Mouse (Mus musculus) retina, embryonic 14.5 days (tissue): ENCODE data around the gene 1700013G24Rik.

ENCODE experiments used
- DNase-seq: peaks from one replicate; pipeline ENCODE4 v3.0.0-alpha.2; 2015; ENCODE audit warnings: low spot score

1700013G24Rik gene

DNA sequence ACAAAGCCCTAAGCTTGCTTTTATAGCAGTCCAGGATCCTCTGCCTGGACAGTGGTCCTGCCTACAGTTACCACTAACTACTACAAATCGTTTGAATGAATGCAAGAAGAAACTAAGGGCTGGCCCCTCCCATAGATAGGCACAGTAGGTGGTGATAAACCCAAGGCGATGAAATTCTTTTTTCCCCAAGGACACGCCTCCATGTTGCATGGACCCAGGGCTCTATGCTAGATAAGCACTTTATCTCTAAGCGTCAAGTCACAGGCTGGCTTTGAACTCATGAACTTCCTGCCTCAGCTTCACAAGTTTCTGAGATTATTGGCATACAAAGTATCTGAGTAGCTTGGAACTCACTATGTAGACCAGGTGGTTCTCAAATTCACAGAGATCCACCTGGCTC, 4.2 kb downstream of the 1700013G24Rik start:
- DNase-seq: no peak

DNA sequence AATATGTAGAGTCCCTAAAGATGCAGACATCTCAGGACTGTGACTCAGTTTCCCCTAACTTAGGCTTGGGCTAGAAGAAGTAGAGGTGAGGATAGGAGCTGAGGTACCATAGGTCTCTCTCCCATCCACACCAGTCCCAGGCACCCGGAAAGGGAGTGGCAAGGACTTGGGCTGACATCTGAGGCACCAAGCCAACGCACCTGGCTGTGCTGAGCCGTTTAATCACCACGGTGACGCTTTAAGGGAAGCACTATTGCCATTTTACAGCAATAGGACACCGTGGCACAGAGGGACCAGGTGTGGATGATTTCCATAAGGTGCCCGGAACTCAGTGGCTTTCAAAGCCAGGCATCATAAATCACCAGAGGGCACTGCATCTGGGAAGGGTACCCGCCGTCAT, 5.2 kb downstream of the 1700013G24Rik start:
- DNase-seq: no peak

DNA sequence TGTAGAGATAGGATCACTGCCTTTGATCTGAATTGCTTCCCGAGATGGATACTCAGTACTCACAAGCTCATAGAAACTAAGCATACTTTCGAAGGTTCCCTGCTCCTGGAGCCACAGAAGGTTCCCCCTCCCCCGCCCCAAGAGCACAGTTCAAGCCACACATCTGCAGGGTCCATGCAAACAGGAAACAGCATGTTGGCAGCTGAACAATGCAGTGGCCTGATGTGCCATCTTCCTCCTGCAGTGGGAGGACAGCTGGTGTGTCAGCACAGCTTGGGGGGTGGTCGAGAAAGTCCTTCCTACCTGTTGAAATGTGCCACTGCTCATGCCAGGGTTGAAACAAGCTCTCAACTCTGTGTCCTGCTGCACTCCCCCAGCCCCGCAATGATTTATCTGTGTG, 5.8 kb downstream of the 1700013G24Rik start:
- no peak for DNase-seq

DNA sequence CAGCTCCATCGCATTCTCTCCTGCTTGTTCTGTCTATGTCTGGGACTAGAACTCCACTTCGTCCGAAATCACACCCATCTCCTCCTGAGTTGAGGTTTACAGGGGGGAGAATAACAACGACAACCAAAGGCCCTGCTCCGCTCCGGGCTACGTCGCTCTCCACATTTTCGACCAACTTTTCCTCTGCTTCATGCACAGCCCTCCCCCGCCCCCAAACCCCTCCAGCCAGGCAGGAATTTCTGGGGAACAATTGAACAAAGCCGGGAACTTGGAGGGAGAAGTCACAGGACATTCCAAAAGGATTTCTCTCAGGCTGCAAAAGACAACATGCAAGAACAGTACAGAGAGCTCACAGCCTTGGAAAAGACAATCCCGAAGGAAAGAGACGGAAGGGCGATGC, 7.6 kb downstream of the 1700013G24Rik start:
- no peak for DNase-seq

DNA sequence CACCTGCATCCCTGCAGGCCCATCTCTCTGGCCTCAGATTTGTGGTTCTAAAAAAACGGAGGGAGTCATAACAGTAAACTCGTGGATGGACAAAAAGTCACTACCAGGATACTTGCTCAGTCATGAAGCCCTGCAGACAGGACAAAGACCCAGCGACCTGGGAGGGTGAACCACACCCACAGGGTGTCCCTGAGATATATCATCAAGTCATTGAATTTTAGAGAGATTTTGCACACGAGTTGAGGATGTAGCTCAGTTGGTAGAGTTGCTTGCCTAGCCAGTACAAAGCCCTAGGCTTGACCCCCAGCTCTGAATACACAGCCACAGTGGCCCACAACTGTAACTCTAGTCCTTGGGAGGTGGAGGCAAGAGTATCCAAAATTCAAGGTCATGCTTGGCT, 8.1 kb downstream of the 1700013G24Rik start:
- no peak for DNase-seq

DNA sequence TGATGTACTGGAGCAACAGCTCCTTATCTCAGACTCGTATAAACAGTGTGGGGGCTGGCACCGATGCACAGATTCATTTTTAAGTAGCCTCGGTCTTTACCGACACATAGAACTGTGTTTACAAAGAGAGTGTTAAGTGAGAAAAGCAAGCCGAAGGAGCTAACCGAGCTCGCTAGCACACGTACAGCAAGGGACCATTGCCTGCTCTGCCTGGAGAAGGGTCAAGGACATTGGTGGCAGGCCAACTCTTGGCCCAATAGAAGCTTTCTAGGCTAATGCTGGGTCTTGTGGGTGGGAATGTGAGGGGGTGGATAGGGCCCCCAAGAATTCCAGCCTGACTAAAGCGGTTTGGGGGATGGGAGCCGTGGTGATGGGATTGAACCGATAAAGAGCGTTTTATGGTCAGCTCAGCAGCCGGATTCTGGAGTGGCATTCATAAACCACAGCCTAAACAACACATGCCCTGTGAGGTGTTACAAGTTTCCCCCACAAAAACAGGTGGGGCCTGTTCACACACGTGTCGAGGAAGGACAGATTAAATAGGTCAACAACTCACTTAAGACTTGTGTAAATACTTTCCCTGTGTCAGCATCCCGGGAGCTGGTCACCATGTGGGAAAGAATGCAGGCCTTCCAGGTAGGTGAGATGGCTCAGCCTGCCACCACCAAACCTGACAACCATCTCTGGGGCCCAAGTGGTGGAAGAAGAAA, 9.1 kb downstream of the 1700013G24Rik start:
- DNase-seq: no peak

DNA sequence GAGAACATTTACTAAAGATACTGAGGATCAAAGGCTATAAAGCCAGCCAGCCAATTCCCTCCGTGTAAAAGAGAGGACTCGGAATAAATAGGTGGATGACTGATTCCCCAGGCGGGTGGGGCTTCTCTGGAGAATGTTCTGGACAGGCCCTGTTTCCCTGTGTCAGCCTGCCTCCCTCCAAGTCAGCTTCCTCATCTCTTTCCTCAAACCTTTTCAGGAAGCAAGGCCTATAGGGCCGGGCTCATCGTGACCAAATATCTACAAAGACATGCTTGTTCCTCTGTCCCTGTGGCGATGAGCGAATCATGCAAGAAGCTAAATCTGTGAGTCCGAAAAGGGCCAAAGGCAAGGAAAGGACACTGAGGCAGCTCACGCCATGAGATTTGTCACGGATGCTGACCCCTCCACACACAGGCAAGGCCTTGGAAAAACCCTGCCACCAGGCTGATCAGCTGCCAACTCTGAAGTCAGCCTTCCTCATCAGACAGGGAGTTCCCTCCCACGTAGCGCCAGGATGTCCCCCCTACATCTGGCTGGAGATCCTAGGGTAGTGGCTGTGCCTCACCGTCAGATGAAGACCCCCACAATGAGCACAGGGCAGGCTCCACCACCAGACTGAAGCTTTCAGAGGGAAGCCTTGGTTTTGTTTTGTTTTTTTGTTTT, 12.2 kb downstream of the 1700013G24Rik start:
- no peak for DNase-seq

DNA sequence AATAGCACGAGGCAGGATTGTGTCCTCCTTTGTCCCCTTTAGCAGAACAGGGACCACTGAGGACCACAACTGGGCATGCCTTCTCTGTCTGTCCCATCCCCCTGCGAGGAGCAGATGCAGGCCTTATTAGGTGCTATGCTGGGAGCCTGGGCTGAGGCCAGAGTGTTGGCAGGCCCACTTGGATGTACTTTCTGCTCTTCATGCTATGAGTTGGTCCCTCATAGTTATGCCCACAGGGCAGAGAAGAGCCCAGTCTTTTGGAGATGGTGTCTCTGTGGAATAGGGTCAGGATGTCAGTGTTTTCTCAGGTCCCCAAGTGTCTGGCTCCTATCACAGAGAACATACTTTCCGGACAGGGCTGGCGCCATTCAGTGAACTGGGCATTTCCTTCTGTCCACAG, 13.9 kb downstream of the 1700013G24Rik start:
- DNase-seq: no peak

DNA sequence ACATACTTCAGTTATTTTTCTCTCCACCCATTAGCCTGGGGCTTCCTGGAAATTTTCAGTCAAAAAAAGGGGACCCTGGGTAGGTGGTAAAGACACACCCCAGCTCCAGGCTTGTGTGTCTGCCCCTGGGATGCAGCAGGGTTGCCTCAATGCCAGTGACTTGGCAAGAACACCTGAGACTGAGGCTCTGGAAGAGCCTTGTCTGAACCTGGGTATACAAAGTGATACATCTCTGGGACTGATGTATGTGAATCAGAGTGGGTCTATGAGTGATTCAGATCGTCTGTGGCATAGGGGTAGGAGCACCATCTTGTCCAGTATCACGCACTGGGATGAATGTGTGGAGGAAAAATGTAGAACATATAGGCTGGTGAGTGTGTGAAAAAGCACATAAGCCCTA, 14.4 kb downstream of the 1700013G24Rik start:
- DNase-seq: no peak

DNA sequence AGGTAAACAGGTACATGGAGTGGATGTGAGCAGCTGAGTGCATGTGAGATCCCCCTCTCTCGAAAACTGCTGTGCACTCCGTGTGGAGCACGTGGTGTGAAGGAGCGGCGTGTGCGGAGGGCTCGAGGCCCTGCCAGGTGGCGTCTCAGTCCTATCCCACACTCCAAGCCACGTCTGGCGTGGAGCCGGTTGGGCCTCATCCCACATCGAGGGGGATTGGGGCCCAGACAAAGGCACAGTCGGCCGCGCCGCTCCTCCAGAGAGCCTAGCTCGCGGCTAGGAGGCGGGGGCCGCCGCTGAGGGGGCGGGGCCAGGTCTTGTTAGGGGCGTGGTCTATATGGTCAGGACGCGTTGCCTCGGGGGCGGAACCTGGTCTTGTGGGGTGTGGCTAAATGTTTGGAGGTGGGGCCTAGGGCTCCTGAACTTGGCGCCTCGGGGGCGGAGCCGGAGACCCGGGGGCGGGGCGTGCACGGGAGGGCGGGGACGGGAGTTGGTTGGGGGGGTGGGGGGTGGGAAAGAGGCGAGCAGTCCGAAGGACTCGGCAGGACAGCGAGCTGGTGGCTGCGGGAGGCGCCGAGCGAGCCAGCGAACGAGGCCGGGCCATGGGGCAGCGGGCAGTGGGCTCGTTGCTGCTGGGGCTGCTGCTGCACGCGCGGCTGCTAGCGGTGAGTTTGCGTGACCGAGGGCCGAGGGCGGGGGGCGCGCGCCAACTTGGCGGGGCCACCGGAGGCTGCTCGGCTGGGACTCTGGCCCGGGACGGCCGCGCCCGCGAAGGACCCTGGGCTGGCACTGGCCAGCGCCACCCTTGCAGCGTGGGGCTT, 15.4 kb downstream of the 1700013G24Rik start, which contains the start of gene Hspg2:
TSS of gene Hspg2 (plus strand) at position 510 of the 821 bp plus-strand sequence.
- peak; percentile 99 for DNase-seq

DNA sequence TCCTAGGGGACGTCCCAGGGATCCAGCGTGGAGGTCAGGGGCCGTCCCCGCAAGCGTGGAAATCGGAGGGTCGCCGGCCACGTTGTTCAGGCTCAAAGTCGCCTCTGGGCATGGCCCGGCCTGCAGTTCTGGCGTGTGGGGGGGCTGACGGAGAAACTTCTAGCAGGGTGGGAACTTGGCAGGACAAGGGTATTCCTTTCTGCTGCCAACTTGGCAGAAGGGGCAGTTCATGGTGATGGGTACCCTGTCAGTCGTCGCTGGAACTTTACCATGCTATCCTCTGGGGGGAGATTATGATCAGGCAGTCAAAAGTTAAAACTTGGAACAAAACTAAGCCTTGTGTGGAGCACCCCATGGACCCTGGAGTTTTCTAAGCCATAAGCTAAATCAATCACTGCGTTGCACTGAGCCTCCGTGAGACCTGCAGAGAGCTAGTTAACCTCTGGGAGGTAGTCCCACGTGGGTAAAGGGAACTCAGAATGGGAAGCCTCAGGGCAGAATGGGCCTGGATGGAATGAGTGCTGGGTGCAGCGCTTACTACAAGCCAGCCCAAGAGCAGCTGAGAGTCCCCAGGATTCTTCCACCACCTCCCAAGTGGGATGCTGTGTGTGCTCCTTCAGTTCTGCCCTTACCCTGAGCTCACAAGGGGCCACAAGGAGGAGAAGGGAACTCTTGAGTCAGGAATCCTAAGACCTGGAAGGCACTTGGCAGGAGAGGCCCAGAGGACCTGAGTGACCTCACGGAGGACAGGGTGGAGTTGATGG, 16.2 kb downstream of the 1700013G24Rik start:
- DNase-seq: peak; percentile 41

DNA sequence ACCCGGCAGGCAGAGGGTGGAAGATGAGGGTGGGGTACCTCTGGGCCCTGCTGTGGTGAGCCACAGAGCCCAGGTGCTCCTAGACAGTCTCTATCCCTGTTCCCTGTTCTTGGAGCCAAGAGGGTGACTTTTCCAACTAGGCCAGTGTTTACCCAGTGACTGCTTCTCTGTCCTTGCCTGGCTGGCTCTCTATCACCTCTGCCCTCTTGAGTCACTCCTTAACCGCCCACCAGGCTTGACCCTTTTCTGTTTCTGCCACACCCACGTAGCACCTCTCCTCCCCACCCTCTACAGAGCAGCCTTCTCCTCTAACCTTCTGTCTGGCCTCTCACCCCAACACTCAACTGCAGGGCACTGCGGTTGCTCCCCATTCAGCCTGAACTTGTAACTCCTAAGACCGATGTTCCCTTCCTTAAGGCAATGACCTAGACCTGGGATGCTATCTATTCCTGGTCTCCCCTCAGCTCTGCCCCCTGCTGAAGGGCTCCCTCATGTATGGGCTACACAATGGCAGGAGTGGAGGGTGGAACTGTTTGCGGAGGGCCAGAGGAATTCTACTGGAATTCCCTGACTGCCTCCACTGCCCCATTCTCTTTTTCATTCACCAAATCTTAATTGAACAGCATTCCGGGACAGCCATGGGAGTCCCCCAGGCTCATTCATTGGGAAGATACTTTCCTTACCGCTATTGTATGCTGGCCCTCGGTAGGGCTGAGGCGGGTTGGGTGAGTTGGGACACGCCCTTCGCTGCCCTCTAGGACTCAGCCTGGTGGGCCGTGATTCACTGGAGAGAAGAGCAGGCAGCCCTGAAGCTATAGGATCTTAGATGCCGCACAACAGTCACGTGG, 17.0 kb downstream of the 1700013G24Rik start:
- DNase-seq: no peak

DNA sequence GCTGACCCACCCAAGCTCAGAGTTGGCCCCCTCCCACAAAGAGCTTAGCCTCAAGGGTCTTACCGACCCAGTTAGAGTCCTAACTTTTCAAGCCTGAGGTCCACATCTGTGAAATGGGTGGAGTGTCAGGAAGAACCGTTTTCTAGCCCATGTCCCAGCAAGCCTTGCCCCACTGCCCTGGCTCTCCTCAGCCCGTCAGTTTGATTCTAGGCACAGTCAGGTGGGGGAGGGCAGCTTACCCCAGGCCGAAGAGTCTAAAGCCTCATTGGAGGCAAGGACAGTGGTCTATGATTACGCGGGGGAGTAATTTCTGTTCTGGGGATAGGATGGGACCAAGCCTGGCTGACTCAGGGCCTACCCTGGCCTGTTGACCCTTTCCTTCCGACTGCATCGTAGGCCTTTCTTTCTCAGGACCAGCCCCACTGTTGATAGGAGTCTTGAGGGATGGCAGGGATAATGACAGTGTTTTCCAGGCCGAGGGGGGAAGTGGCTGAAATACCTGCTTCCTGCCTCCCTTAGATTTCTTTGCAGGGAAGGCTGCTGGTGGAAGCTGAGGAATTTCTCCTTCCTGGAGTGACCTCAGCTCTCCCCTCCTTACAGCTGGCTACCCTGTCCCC, 17.7 kb downstream of the 1700013G24Rik start:
- DNase-seq: no peak

DNA sequence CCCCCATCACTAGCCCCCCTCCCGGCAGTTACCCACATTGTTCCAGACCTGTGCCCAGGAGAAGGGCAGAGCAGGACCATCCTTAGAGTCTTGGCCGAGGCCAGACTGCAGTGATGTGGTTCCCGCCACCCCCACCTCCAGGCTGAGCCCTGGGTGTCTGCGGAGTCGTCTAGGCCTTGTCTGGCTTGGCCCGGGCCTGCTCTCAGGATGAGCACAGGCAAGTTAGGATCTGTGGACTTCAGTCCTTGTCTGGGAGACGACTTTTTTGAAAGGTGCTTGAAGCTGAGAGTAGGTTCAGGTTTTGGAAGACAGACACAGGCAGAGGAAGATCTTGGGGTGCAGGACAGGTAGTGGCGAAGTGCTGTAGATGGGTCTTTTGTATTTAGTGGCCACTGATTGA, 18.2 kb downstream of the 1700013G24Rik start:
- no peak for DNase-seq

DNA sequence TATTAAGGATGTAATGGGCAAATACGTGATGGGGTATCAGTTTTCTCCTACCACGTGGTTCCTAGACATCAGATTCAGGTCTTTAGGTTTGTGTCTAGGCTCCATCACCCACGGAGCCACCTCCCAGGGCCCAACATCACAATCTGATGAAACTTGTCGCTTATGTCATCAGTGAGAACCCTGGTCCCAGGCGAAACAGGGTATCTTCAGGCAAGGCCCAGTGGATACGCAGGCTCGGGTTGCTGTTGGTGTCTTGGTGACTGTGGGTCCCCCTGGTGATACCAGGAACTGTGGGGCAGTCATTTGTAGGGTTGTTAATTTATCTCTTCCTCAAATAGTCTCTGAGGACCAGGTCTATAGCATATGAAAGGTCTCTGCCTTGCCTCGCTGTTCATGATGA, 20.2 kb downstream of the 1700013G24Rik start:
- no peak for DNase-seq

DNA sequence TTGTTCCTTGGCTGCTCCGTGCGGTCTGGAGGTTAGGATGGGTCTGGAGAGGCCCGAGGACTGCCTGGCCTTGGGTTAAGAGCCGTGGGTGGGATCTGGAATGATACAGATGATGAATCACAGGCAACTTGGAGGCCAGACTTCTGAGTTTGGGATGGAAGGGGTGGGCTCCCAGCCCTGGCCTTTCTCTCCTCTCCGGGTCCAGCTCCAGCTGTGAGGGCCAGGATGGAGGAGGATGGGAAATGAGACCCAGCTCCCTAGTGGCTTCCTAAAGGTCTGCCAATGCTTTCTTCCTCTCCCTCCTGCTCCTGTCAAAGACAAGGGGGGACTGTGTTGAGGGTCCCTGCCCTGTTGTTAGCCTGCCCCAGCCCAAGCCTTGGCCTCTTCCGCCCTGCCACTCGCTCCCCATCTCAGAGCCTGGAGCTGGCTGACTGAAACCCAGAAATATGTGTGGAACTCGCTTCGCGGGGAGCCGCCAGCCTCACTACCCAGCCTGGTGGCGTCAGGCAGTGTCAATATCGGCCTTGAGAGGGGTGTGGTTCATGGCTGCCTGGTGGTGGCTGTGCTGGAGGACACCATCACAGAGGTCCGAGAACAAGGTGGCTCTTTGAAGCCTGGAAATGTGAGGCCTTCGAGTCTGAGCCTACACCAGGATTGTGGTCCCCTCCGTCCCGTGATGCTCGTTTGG, 20.8 kb downstream of the 1700013G24Rik start:
- no peak for DNase-seq

DNA sequence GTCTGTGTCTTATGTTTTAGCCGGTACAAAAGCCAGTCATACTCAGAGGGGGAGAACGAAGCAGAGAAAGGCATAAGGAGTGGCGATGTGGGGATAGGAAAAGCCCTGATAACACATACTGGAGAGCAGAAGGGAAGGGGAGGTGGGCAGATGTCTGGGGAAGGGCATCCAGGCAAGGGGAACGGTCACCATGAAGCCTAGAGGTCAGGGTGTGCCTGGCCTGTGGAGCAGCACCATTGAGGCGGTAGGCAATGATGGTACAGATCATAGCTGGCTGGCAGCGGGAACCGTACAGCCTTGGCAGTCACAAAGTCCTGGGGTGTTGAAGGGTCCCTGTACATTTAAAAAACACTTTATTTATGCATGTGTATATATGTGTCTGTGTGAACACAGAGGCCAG, 21.6 kb downstream of the 1700013G24Rik start:
- DNase-seq: no peak

DNA sequence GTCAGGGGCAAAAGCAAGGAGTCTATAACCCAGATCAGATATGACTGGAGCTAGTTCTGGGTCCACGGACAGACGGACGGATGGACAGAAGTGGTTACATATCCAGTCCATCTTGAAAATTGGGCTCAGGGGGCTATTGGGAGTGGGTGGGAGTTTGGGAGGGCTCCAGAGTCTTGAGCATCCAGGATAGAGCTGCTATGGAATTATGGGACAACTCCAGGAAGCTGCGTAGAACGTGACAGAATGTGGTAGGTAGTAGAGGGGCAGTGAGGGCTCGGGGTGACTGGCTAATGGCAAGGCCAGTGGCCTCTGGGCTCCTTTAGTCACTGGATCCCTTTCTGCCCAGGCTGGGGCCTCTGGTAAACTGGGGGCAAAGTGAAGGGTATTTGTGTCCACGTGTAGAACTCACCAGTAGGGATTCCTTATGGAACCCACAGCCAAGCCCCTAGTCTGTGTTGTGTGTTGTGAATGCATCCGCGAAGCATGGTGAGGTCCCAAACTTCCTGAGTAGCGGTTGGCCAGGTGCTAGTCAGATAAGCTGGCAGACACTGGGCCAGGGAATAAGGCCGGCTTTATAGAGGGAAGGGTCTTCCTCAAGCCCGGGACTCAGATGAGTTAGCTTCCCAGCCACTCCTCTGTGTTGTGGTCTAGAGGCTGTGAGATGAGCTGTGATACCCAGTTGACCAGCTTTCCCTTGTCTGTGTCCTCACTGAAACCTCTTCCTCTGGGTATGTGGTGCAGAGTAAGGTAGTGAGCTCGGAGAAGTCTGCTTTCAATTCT, 22.4 kb downstream of the 1700013G24Rik start:
- DNase-seq: no peak

DNA sequence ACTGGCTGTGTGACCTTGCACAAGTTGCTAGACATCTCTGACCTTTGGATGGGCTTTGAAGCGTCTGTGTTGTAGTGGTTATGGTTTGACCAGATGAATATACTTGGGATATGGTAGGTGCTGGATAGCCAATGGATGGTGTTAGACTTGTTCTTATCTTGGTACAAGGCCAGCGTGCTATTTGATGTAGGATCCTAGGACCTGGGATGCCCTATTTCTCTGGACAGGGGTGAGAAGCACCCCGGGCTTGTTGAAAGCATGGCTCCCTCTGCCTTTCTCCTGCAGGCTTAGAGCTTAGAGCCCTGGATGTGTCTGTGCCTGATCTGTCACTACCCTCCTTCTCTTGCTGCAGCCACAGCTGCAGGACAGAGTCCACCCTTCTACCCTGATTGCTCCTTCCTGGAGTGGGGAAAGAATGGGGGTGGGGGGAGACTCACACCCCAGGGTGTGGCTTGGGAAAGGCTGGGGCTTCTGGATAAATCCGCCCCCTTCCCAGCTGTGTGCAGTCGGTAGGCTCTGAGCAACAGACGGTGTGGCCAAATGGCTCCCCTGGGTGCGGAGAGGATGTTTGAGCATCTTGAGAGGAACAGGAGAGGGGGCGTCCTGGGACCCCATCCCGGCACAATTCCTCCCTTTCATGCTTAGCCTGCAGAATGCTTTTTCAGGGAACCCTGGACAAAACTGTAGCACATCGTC, 23.1 kb downstream of the 1700013G24Rik start:
- no peak for DNase-seq
